Mouse (Mus musculus) lung, postnatal 0 days (tissue): ENCODE results near the gene Mblac2.

Experiments
- CTCF ChIP-seq: IDR thresholded peaks from 2 replicates; pipeline ENCODE4 v1.5.1; 2016; ENCODE audit warnings: antibody characterized with exemption, mild to moderate bottlenecking
- EP300 ChIP-seq: IDR thresholded peaks from 2 replicates; pipeline ENCODE4 v1.6.1; 2016; ENCODE audit warnings: antibody characterized with exemption, mild to moderate bottlenecking, control low read depth

DNA sequence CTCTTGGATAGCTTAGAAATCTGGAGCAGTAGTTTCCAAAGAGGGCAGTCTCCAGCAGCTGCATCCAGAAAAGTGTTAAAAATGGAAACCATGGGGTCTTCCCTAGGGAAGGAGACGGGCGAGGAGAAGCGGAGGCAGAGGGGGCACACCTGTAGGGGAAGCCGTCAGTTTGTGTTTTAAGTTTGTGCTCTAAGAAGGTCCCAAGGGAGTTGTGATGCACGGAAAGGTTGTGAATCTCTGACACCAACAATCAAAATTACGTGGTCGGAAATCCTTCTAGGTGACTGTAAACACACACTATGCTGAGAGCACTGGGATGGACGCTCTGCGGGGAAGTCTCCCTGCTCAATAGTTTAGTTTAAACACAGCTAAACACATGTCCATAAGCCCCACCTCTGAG is 7.5 kb upstream of the Mblac2 start:
- TF ChIP-seq CTCF (no peak), EP300 (no peak)
